In the genomic region with DNA sequence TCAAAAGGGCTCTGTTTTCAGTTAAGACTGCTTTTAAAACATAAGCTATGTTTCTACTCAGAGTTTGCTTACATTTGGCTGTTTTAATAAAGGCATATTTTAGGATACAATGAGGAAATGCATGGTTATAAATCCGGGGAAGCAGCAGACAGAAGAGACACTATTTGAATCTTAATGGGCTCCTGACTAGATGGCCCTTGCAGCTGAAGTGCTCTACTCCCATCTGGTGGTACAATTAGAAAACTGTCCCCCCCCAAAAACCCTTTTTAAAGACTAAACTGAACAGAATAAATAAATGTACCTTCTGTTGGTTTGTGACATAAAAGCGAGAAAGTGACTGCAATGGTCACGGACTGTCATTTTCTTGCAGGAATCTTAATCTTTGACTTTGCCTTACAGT, we compare ENCODE assay signal across 13 mouse cellular contexts. TPM values are rescaled to one million over a fixed set of nuclear protein-coding genes. Genes with fewer than 3 reads are reported as not detected.
DNase-seq lines count a peak whose midpoint lies in the region; ATAC-seq and TF ChIP-seq lines count a peak whose summit lies in the region.
"Had no signal": no experiment of that assay in that cellular context is flagged by ENCODE, and none has a peak within 500 bp of the region (broad histone marks: within the 10 kb centered on the region; RNA-seq: fewer than 3 reads in every experiment).

No protein-coding gene starts in this region.

- TF ChIP-seq CTCF in lung, postnatal 0 days (IDR thresholded peaks at IDR 0.05), result peak; percentile 55
- 0 out of 2 replicates have a peak, but pooled peaks have one; percentile 10 for TF ChIP-seq CTCF in E14TG2a.4 (conservative IDR thresholded peaks at IDR 0.05; ENCODE audit: low read length)

- H3K9me3 ChIP-seq in hindbrain, embryonic 11.5 days (ENCODE audit: control insufficient read depth, low read length), result no peaks in the 10 kb centered on the region
- no peaks in the 10 kb centered on the region for H3K9me3 ChIP-seq in hindbrain, embryonic 12.5 days (replicated peaks)
- H3K9me3 ChIP-seq in lung, postnatal 0 days (ENCODE audit: low read length), result no peaks in the 10 kb centered on the region
- H3K9me3 ChIP-seq in E14TG2a.4 (ENCODE audit: low read length), result no peaks in the 10 kb centered on the region
- H3K9me3 ChIP-seq: limb, embryonic 13.5 days; lung, embryonic 15.5 days had no signal

- H3K36me3 ChIP-seq in hindbrain, embryonic 11.5 days (ENCODE audit: control insufficient read depth, insufficient read depth, low read length), result no peaks in the 10 kb centered on the region
- no peaks in the 10 kb centered on the region for H3K36me3 ChIP-seq in hindbrain, embryonic 12.5 days
- H3K36me3 ChIP-seq in lung, postnatal 0 days (ENCODE audit: insufficient read depth, low read length), result no peaks in the 10 kb centered on the region
- H3K36me3 ChIP-seq in E14TG2a.4 (ENCODE audit: insufficient read depth, low read length), result no peaks in the 10 kb centered on the region
- H3K36me3 ChIP-seq: limb, embryonic 13.5 days; lung, embryonic 15.5 days had no signal

- H3K4me3 ChIP-seq in hindbrain, embryonic 11.5 days (ENCODE audit: low read depth, low read length), result no peak overlapping the region
- no peak overlapping the region for H3K4me3 ChIP-seq in hindbrain, embryonic 12.5 days
- H3K4me3 ChIP-seq in lung, postnatal 0 days (ENCODE audit: low read depth, low read length), result no peak overlapping the region
- H3K4me3 ChIP-seq in E14TG2a.4 (replicated peaks; ENCODE audit: low read length), result no peak overlapping the region
- H3K4me3 ChIP-seq: limb, embryonic 13.5 days; lung, embryonic 15.5 days had no signal

- peaks cover 5% of the 10 kb centered on the region; the same call in 1 of the 2 replicates for H3K27me3 ChIP-seq in hindbrain, embryonic 11.5 days (ENCODE audit: control insufficient read depth, insufficient read depth, low read length)
- H3K27me3 ChIP-seq in hindbrain, embryonic 12.5 days, result peaks cover 42% of the 10 kb centered on the region
- H3K27me3 ChIP-seq in lung, postnatal 0 days (replicated peaks; ENCODE audit: insufficient read depth, low read length), result no peaks in the 10 kb centered on the region
- no peaks in the 10 kb centered on the region for H3K27me3 ChIP-seq in E14TG2a.4 (ENCODE audit: insufficient read depth, low read length)

- H3K9ac ChIP-seq in hindbrain, embryonic 11.5 days (ENCODE audit: low read depth, low read length), result no peak overlapping the region
- no peak overlapping the region for H3K9ac ChIP-seq in hindbrain, embryonic 12.5 days
- no peak overlapping the region for H3K9ac ChIP-seq in lung, postnatal 0 days (replicated peaks; ENCODE audit: low read depth)
- H3K9ac ChIP-seq: limb, embryonic 13.5 days; lung, embryonic 15.5 days had no signal

- H3K4me2 ChIP-seq in hindbrain, embryonic 11.5 days (replicated peaks; ENCODE audit: low read depth, low read length), result no peak overlapping the region
- no peak overlapping the region for H3K4me2 ChIP-seq in hindbrain, embryonic 12.5 days (replicated peaks)
- no peak overlapping the region for H3K4me2 ChIP-seq in lung, postnatal 0 days (replicated peaks; ENCODE audit: low read depth, low read length)
- H3K4me2 ChIP-seq: limb, embryonic 13.5 days; lung, embryonic 15.5 days had no signal

- H3K4me1 ChIP-seq in hindbrain, embryonic 11.5 days (replicated peaks; ENCODE audit: control insufficient read depth, insufficient read depth, low read length), result no peaks in the 10 kb centered on the region
- H3K4me1 ChIP-seq in hindbrain, embryonic 12.5 days, result no peaks in the 10 kb centered on the region
- H3K4me1 ChIP-seq in lung, postnatal 0 days (ENCODE audit: insufficient read depth, low read depth, low read length), result no peaks in the 10 kb centered on the region
- peaks cover 6% of the 10 kb centered on the region; the same call in 1 of the 2 replicates for H3K4me1 ChIP-seq in E14TG2a.4 (replicated peaks; ENCODE audit: low read depth, low read length)
- H3K4me1 ChIP-seq: limb, embryonic 13.5 days; lung, embryonic 15.5 days had no signal

- peak; percentile 8 for DNase-seq in hindbrain, embryonic 11.5 days (ENCODE audit: low spot score)
- DNase-seq in lung, postnatal 0 days (ENCODE audit: low spot score), result peak; percentile 23
- no peak for DNase-seq in lung, postnatal 10 days
- peak; percentile 14 for DNase-seq in brain, embryonic 18.5 days (ENCODE audit: low read depth, low spot score)
- no peak for DNase-seq in spleen, postnatal 14 days (ENCODE audit: low spot score in 2 of 2)
- DNase-seq: gastrocnemius, postnatal 14 days; kidney, adult 11 months had no signal

- 72% methylated on average over 3 of the region's 3 CpGs for WGBS in hindbrain, embryonic 11.5 days
- 64% methylated on average over 3 of the region's 3 CpGs for WGBS in hindbrain, embryonic 12.5 days
- 61% methylated on average over 3 of the region's 3 CpGs for WGBS in lung, postnatal 0 days

- ATAC-seq in hindbrain, embryonic 11.5 days (ENCODE audit: low FRiP score), result no peak
- ATAC-seq in hindbrain, embryonic 12.5 days (ENCODE audit: low FRiP score), result no peak
- ATAC-seq in lung, postnatal 0 days, result no peak
- no peak for ATAC-seq in inflammation-experienced regulatory T-cells, adult 6 months

- TF ChIP-seq EP300 in lung, postnatal 0 days (IDR thresholded peaks at IDR 0.05), result no peak

- H3K27ac ChIP-seq in hindbrain, embryonic 11.5 days (ENCODE audit: low read depth, low read length), result no peak overlapping the region
- H3K27ac ChIP-seq in hindbrain, embryonic 12.5 days, result no peak overlapping the region
- H3K27ac ChIP-seq in lung, postnatal 0 days (ENCODE audit: low read length), result no peak overlapping the region
- H3K27ac ChIP-seq: limb, embryonic 13.5 days; lung, embryonic 15.5 days had no signal

RNA-seq across cellular contexts. Expression of gene Psmd10, which starts 24.5 kb away (rescaled TPM):
- 55.6 and 56.5 TPM in 2 replicates for polyA plus RNA-seq in hindbrain, embryonic 11.5 days (2014; fragmentation: Nextera tagmentation; extraction: Ambion mirVana)
- 41.4 and 41.5 TPM in 2 replicates for polyA plus RNA-seq in hindbrain, embryonic 12.5 days (2016; fragmentation: Nextera tagmentation; extraction: Ambion mirVana)
- 37.1 and 40.5 TPM in 2 replicates for polyA plus RNA-seq in lung, postnatal 0 days (2015; fragmentation: Nextera tagmentation; extraction: Ambion mirVana)
- polyA plus RNA-seq in inflammation-experienced regulatory T-cells, adult 6 months (2017; shearing (Covaris generic)), result 10 to 100 TPM; 69.2 to 79.1 (median 74.9) TPM

RNA-seq across cellular contexts. Expression of gene Atg4a, which starts 24.6 kb away (rescaled TPM):
- 16.8 and 18.5 TPM in 2 replicates for polyA plus RNA-seq in hindbrain, embryonic 11.5 days (2014; fragmentation: Nextera tagmentation; extraction: Ambion mirVana)
- polyA plus RNA-seq in hindbrain, embryonic 12.5 days (2016; fragmentation: Nextera tagmentation; extraction: Ambion mirVana), result 12.7 and 14.5 TPM in 2 replicates
- 24.5 and 28.3 TPM in 2 replicates for polyA plus RNA-seq in lung, postnatal 0 days (2015; fragmentation: Nextera tagmentation; extraction: Ambion mirVana)
- 10 to 100 TPM; 21.1 to 38.0 (median 35.3) TPM for polyA plus RNA-seq in inflammation-experienced regulatory T-cells, adult 6 months (2017; shearing (Covaris generic))

RNA-seq across cellular contexts. Expression of gene Vsig1, which starts 24.7 kb away (rescaled TPM):
- not detected in 2 replicates for polyA plus RNA-seq in hindbrain, embryonic 11.5 days (2014; fragmentation: Nextera tagmentation; extraction: Ambion mirVana)
- not detected in 2 replicates for polyA plus RNA-seq in hindbrain, embryonic 12.5 days (2016; fragmentation: Nextera tagmentation; extraction: Ambion mirVana)
- polyA plus RNA-seq in lung, postnatal 0 days (2015; fragmentation: Nextera tagmentation; extraction: Ambion mirVana), result 0.29 and 0.49 TPM in 2 replicates
- polyA plus RNA-seq in inflammation-experienced regulatory T-cells, adult 6 months (2017; shearing (Covaris generic)), result not detected
- polyA plus RNA-seq: heart, embryonic 16.5 days; limb, embryonic 13.5 days had no signal

Comparison
In these comparisons a context has a peak if more than half of its experiments do, and no peak if none do; other contexts are left out.
1. DNase-seq: peak in hindbrain, embryonic 11.5 days (single experiment), lung, postnatal 0 days (single experiment) and brain, embryonic 18.5 days (single experiment); none in lung, postnatal 10 days (single experiment) and spleen, postnatal 14 days (0 of 2).